9 mouse cellular contexts compared by ENCODE assay signal in genomic region chr7:4911561-4911960, GRCm38 (mm10). TPM values are rescaled to one million over a fixed set of nuclear protein-coding genes. Genes with fewer than 3 reads are reported as not detected.
A peak's percentile ranks its signal among the peaks of the same experiment; 100 is the strongest.
DNase-seq lines count a peak whose midpoint lies in the region; ATAC-seq lines count a peak whose summit lies in the region.
"Had no signal": no experiment of that assay in that cellular context is flagged by ENCODE, and none has a peak within 500 bp of the region (broad histone marks: within the 10 kb centered on the region; RNA-seq: fewer than 3 reads in every experiment).

No protein-coding gene starts in this region.

- H3K4me3 ChIP-seq in heart, embryonic 11.5 days (ENCODE audit: low read depth, low read length) = no peak overlapping the region
- no peak overlapping the region for H3K4me3 ChIP-seq in limb, embryonic 10.5 days
- no peak overlapping the region for H3K4me3 ChIP-seq in neural tube, embryonic 11.5 days (ENCODE audit: low read depth, low read length)

- ATAC-seq in heart, embryonic 11.5 days (replicated peaks; ENCODE audit: insufficient number of reproducible peaks, low FRiP score, low TSS enrichment) = no peak
- ATAC-seq in neural tube, embryonic 11.5 days (ENCODE audit: insufficient read depth, low FRiP score, low TSS enrichment) = no peak
- no peak for ATAC-seq in activated CD4-positive, CD25-positive, alpha-beta regulatory T cell, adult 4 months

- no peaks in the 10 kb centered on the region for H3K9me3 ChIP-seq in heart, embryonic 11.5 days (replicated peaks; ENCODE audit: control insufficient read depth, low read length)
- H3K9me3 ChIP-seq in limb, embryonic 10.5 days (replicated peaks) = no peaks in the 10 kb centered on the region
- no peaks in the 10 kb centered on the region for H3K9me3 ChIP-seq in neural tube, embryonic 11.5 days (ENCODE audit: control insufficient read depth, low read length)

- no peak overlapping the region for H3K9ac ChIP-seq in heart, embryonic 11.5 days (ENCODE audit: low read depth, low read length)
- no peak overlapping the region for H3K9ac ChIP-seq in neural tube, embryonic 11.5 days (ENCODE audit: low read length)

- 34% methylated on average over 9 of the region's 9 CpGs for WGBS in heart, embryonic 11.5 days (ENCODE audit: insufficient replicate concordance)
- 46% methylated on average over 9 of the region's 9 CpGs for WGBS in limb, embryonic 10.5 days
- 38% methylated on average over 9 of the region's 9 CpGs for WGBS in neural tube, embryonic 11.5 days

- no peaks in the 10 kb centered on the region for H3K27me3 ChIP-seq in heart, embryonic 11.5 days (ENCODE audit: control insufficient read depth, insufficient read depth, low read length)
- no peaks in the 10 kb centered on the region for H3K27me3 ChIP-seq in limb, embryonic 10.5 days (ENCODE audit: low read depth, poor library complexity, severe bottlenecking)
- no peaks in the 10 kb centered on the region; the same call in 1 of the 2 replicates for H3K27me3 ChIP-seq in neural tube, embryonic 11.5 days (ENCODE audit: control insufficient read depth, insufficient read depth, low read length)

- H3K4me1 ChIP-seq in heart, embryonic 11.5 days (ENCODE audit: control insufficient read depth, insufficient read depth, low read length) = peaks cover 6% of the 10 kb centered on the region
- peaks cover 9% of the 10 kb centered on the region for H3K4me1 ChIP-seq in limb, embryonic 10.5 days
- peaks cover 11% of the 10 kb centered on the region for H3K4me1 ChIP-seq in neural tube, embryonic 11.5 days (ENCODE audit: control insufficient read depth, insufficient read depth, low read length)

- H3K36me3 ChIP-seq in heart, embryonic 11.5 days (ENCODE audit: control insufficient read depth, insufficient read depth, low read length) = no peaks in the 10 kb centered on the region
- no peaks in the 10 kb centered on the region for H3K36me3 ChIP-seq in limb, embryonic 10.5 days
- no peaks in the 10 kb centered on the region for H3K36me3 ChIP-seq in neural tube, embryonic 11.5 days (ENCODE audit: control insufficient read depth, insufficient read depth, low read length)

- H3K27ac ChIP-seq in heart, embryonic 11.5 days (ENCODE audit: low read depth, low read length) = no peak overlapping the region
- H3K27ac ChIP-seq in limb, embryonic 10.5 days = no peak overlapping the region
- H3K27ac ChIP-seq in neural tube, embryonic 11.5 days (ENCODE audit: low read depth, low read length) = no peak overlapping the region

- H3K4me2 ChIP-seq in heart, embryonic 11.5 days = no peak overlapping the region
- no peak overlapping the region for H3K4me2 ChIP-seq in neural tube, embryonic 11.5 days (ENCODE audit: low read depth)

- peak; percentile 60 for DNase-seq in heart, adult 8-10 months (ENCODE audit: low spot score)
- DNase-seq in A20 (ENCODE audit: low read depth, low spot score) = peak; percentile 39
- peak; percentile 31 for DNase-seq in T-cell, adult 2 months (ENCODE audit: low spot score)
- peak; percentile 57 for DNase-seq in forelimb bud, embryonic 11.5 days (ENCODE audit: low read depth, low spot score)
- peak; percentile 78 for DNase-seq in limb, embryonic 10.5 days (ENCODE audit: low spot score)
- peak; percentile 76 for DNase-seq in neural tube, embryonic 11.5 days (ENCODE audit: low spot score)

RNA-seq across cellular contexts. Expression of gene Zfp628, which starts 3.5 kb away (rescaled TPM):
- total RNA-seq in heart, adult 8-10 months (2022) = 1 to 10 TPM; 6.4 to 8.4 (median 7.5) TPM
- 2.6 and 2.8 TPM in 2 replicates for polyA plus RNA-seq in heart, embryonic 11.5 days (2014; fragmentation: Nextera tagmentation; extraction: Ambion mirVana)
- 4.2 and 5.1 TPM in 2 replicates for polyA plus RNA-seq in limb, embryonic 10.5 days (2016; fragmentation: Nextera tagmentation; extraction: Ambion mirVana)
- 3.5 and 3.8 TPM in 2 replicates for polyA plus RNA-seq in neural tube, embryonic 11.5 days (2014; fragmentation: Nextera tagmentation; extraction: Ambion mirVana)
- polyA plus RNA-seq in activated CD4-positive, CD25-positive, alpha-beta regulatory T cell, adult 4 months (2017; shearing (Covaris generic)) = 1 to 10 TPM; 1.9 TPM

RNA-seq across cellular contexts. Expression of gene Gm36210, which starts 5.2 kb away (rescaled TPM):
- under 1 TPM in 2 of 4 experiments, not detected in 2; 0.22 to 0.43 TPM for total RNA-seq in heart, adult 8-10 months (2022)
- 0.17 and 0.20 TPM in 2 replicates for polyA plus RNA-seq in heart, embryonic 11.5 days (2014; fragmentation: Nextera tagmentation; extraction: Ambion mirVana)
- not detected in 2 replicates for polyA plus RNA-seq in limb, embryonic 10.5 days (2016; fragmentation: Nextera tagmentation; extraction: Ambion mirVana)
- 0.29 TPM in 1 of 2 replicates, not detected in the other for polyA plus RNA-seq in neural tube, embryonic 11.5 days (2014; fragmentation: Nextera tagmentation; extraction: Ambion mirVana)
- polyA plus RNA-seq in activated CD4-positive, CD25-positive, alpha-beta regulatory T cell, adult 4 months (2017; shearing (Covaris generic)) = not detected
- polyA plus RNA-seq: large intestine, adult 2 months had no signal

RNA-seq across cellular contexts. Expression of gene Nat14, which starts 10.3 kb away (rescaled TPM):
- total RNA-seq in heart, adult 8-10 months (2022) = 1 to 10 TPM; 4.7 to 6.7 (median 5.3) TPM
- 4.7 and 5.0 TPM in 2 replicates for polyA plus RNA-seq in heart, embryonic 11.5 days (2014; fragmentation: Nextera tagmentation; extraction: Ambion mirVana)
- polyA plus RNA-seq in limb, embryonic 10.5 days (2016; fragmentation: Nextera tagmentation; extraction: Ambion mirVana) = 2.8 and 4.9 TPM in 2 replicates
- 6.4 and 7.1 TPM in 2 replicates for polyA plus RNA-seq in neural tube, embryonic 11.5 days (2014; fragmentation: Nextera tagmentation; extraction: Ambion mirVana)
- not detected for polyA plus RNA-seq in activated CD4-positive, CD25-positive, alpha-beta regulatory T cell, adult 4 months (2017; shearing (Covaris generic))

RNA-seq across cellular contexts. Expression of gene Ssc5d, which starts 14.0 kb away (rescaled TPM):
- 1 to 10 TPM; 1.4 to 2.5 (median 1.9) TPM for total RNA-seq in heart, adult 8-10 months (2022)
- 0.53 and 1.1 TPM in 2 replicates for polyA plus RNA-seq in heart, embryonic 11.5 days (2014; fragmentation: Nextera tagmentation; extraction: Ambion mirVana)
- 0.95 and 2.0 TPM in 2 replicates for polyA plus RNA-seq in limb, embryonic 10.5 days (2016; fragmentation: Nextera tagmentation; extraction: Ambion mirVana)
- 2.8 and 3.3 TPM in 2 replicates for polyA plus RNA-seq in neural tube, embryonic 11.5 days (2014; fragmentation: Nextera tagmentation; extraction: Ambion mirVana)
- polyA plus RNA-seq in activated CD4-positive, CD25-positive, alpha-beta regulatory T cell, adult 4 months (2017; shearing (Covaris generic)) = under 1 TPM in 1 of 2 experiments, not detected in 1; 0.10 TPM

RNA-seq across cellular contexts. Expression of gene Isoc2a, which starts 34.6 kb away (rescaled TPM):
- total RNA-seq in heart, adult 8-10 months (2022) = 10 to 100 TPM; 52.2 to 62.9 (median 54.4) TPM
- polyA plus RNA-seq in heart, embryonic 11.5 days (2014; fragmentation: Nextera tagmentation; extraction: Ambion mirVana) = 0.59 and 1.1 TPM in 2 replicates
- polyA plus RNA-seq in limb, embryonic 10.5 days (2016; fragmentation: Nextera tagmentation; extraction: Ambion mirVana) = 0.46 and 0.64 TPM in 2 replicates
- polyA plus RNA-seq in neural tube, embryonic 11.5 days (2014; fragmentation: Nextera tagmentation; extraction: Ambion mirVana) = 0.49 and 0.82 TPM in 2 replicates
- under 1 TPM; 0.20 to 0.69 TPM for polyA plus RNA-seq in activated CD4-positive, CD25-positive, alpha-beta regulatory T cell, adult 4 months (2017; shearing (Covaris generic))
